Comparison of ENCODE assay signal across 24 mouse cellular contexts in the genomic region with DNA sequence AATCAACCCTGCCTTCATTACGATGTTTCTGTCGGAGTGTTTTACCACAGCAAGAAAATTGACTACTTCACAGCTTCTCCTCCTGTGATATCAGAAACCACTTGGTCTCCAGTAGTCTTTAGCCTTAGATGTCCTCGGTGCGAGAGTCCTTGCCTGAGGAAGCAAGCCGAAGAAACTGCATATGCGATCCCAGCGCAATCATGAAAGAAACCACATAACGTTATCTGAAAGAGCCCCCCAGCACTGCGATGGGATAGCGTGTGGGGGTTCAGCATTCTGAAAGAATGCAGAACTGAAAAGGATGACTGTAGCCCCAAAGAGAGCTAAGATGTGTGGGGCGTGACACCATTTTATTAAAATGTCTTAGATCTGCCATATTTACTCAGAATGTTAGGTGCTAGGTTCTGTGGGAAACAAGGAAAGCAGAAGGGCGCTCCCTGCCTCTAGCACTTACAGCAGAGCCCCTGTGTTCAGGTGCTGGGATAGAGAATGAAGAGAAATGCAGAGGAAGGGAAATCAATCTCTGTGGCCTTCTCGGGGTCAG. TPM values are rescaled to one million over a fixed set of nuclear protein-coding genes. Genes with fewer than 3 reads are reported as not detected.
A peak's percentile ranks its signal among the peaks of the same experiment; 100 is the strongest.
DNase-seq lines count a peak whose midpoint lies in the region; ATAC-seq and TF ChIP-seq lines count a peak whose summit lies in the region.
"Had no signal": no experiment of that assay in that cellular context is flagged by ENCODE, and none has a peak within 500 bp of the region (broad histone marks: within the 10 kb centered on the region; RNA-seq: fewer than 3 reads in every experiment).

No protein-coding gene starts in this region.

- H3K4me2 ChIP-seq in heart, embryonic 16.5 days (ENCODE audit: low read depth, low read length) = no peak overlapping the region
- H3K4me2 ChIP-seq in kidney, embryonic 15.5 days = peak overlapping the region; percentile 5; the same call in 1 of the 2 replicates
- H3K4me2 ChIP-seq: hindbrain, embryonic 13.5 days; neural tube, embryonic 13.5 days had no signal

- peak overlapping the region; percentile 1; the same call in 1 of the 2 replicates for H3K27ac ChIP-seq in heart, embryonic 16.5 days (ENCODE audit: low read length)
- no peak overlapping the region; the same call in 1 of the 2 replicates for H3K27ac ChIP-seq in heart, adult 2 months
- H3K27ac ChIP-seq in kidney, embryonic 15.5 days = peak overlapping the region; percentile 67; the same call in 1 of the 2 replicates
- H3K27ac ChIP-seq in macrophage = peak overlapping the region; percentile 78
- no peak overlapping the region for H3K27ac ChIP-seq in forebrain, embryonic 10.5 days
- H3K27ac ChIP-seq: midbrain, embryonic 10.5 days had no signal

- no peak overlapping the region for H3K9ac ChIP-seq in heart, embryonic 16.5 days (ENCODE audit: low read length)
- no peak overlapping the region for H3K9ac ChIP-seq in heart, adult 2 months (ENCODE audit: low read depth, low read length)
- H3K9ac ChIP-seq in kidney, embryonic 15.5 days = no peak overlapping the region
- H3K9ac ChIP-seq: hindbrain, embryonic 13.5 days; neural tube, embryonic 13.5 days had no signal

- no peak for TF ChIP-seq POLR2A in heart, adult 2 months (IDR thresholded peaks at IDR 0.05; ENCODE audit: insufficient read depth, low read depth, low read length)

- H3K27me3 ChIP-seq in heart, embryonic 16.5 days (ENCODE audit: control insufficient read depth, insufficient read depth, low read length) = no peaks in the 10 kb centered on the region
- H3K27me3 ChIP-seq in heart, adult 2 months (ENCODE audit: control insufficient read depth, insufficient read depth, low read length) = no peaks in the 10 kb centered on the region
- H3K27me3 ChIP-seq in kidney, embryonic 15.5 days = no peaks in the 10 kb centered on the region
- H3K27me3 ChIP-seq in forebrain, embryonic 10.5 days (ENCODE audit: poor library complexity, severe bottlenecking) = 0 out of 2 replicates have a peak, but pooled peaks cover 9% of the 10 kb centered on the region
- H3K27me3 ChIP-seq: hindbrain, embryonic 13.5 days; neural tube, embryonic 13.5 days had no signal

- H3K36me3 ChIP-seq in heart, embryonic 16.5 days (ENCODE audit: control insufficient read depth, insufficient read depth) = no peaks in the 10 kb centered on the region
- no peaks in the 10 kb centered on the region for H3K36me3 ChIP-seq in heart, adult 2 months (ENCODE audit: control insufficient read depth, insufficient read depth, low read length)
- H3K36me3 ChIP-seq in kidney, embryonic 15.5 days = no peaks in the 10 kb centered on the region
- H3K36me3 ChIP-seq in macrophage (ENCODE audit: inconsistent target) = no peaks in the 10 kb centered on the region
- H3K36me3 ChIP-seq in forebrain, embryonic 10.5 days (replicated peaks) = no peaks in the 10 kb centered on the region
- H3K36me3 ChIP-seq: hindbrain, embryonic 13.5 days; midbrain, embryonic 10.5 days; neural tube, embryonic 13.5 days had no signal

- H3K9me3 ChIP-seq in heart, embryonic 16.5 days (replicated peaks; ENCODE audit: control insufficient read depth, low read length) = no peaks in the 10 kb centered on the region
- no peaks in the 10 kb centered on the region for H3K9me3 ChIP-seq in kidney, embryonic 15.5 days (replicated peaks)
- H3K9me3 ChIP-seq in forebrain, embryonic 10.5 days = no peaks in the 10 kb centered on the region
- H3K9me3 ChIP-seq: hindbrain, embryonic 13.5 days; midbrain, embryonic 10.5 days; neural tube, embryonic 13.5 days had no signal

- H3K79me2 ChIP-seq in heart, adult 2 months (replicated peaks; ENCODE audit: control insufficient read depth, insufficient read depth, low read length) = no peaks in the 10 kb centered on the region
- H3K79me2 ChIP-seq in macrophage (ENCODE audit: inconsistent target) = no peaks in the 10 kb centered on the region

- H3K4me1 ChIP-seq in heart, embryonic 16.5 days (ENCODE audit: control insufficient read depth, insufficient read depth, low read length) = peaks cover 3% of the 10 kb centered on the region; the same call in 1 of the 2 replicates
- H3K4me1 ChIP-seq in heart, adult 2 months (ENCODE audit: control insufficient read depth, insufficient read depth, low read length) = peaks cover 2% of the 10 kb centered on the region; the same call in 1 of the 2 replicates
- H3K4me1 ChIP-seq in kidney, embryonic 15.5 days = peaks cover 30% of the 10 kb centered on the region
- peaks cover 30% of the 10 kb centered on the region for H3K4me1 ChIP-seq in forebrain, embryonic 10.5 days

- TF ChIP-seq EP300 in heart, adult 2 months (IDR thresholded peaks at IDR 0.05; ENCODE audit: insufficient read depth, low read depth, low read length) = no peak

- ATAC-seq in heart, embryonic 16.5 days (replicated peaks; ENCODE audit: extremely low read depth, insufficient read depth, low FRiP score) = no peak
- no peak for ATAC-seq in kidney, embryonic 15.5 days (replicated peaks; ENCODE audit: low FRiP score)

- DNase-seq in heart, adult 2 months = no peak
- DNase-seq in kidney, postnatal 36 days = no peak
- DNase-seq in forebrain, embryonic 10.5 days (ENCODE audit: extremely low spot score, low spot score) = no peak
- DNase-seq in B cell, adult 2 months = no peak
- DNase-seq: cerebellum, adult 8-10 months; gastrocnemius, postnatal 14 days; layer of hippocampus, postnatal 36 days; right cerebral cortex, postnatal 25 days; thymus, postnatal 25 days had no signal

- H3K4me3 ChIP-seq in heart, embryonic 16.5 days (ENCODE audit: low read length) = no peak overlapping the region
- H3K4me3 ChIP-seq in heart, adult 2 months = no peak overlapping the region
- no peak overlapping the region for H3K4me3 ChIP-seq in kidney, embryonic 15.5 days (replicated peaks)
- H3K4me3 ChIP-seq in macrophage (ENCODE audit: inconsistent target) = no peak overlapping the region
- H3K4me3 ChIP-seq in forebrain, embryonic 10.5 days = no peak overlapping the region
- H3K4me3 ChIP-seq: hindbrain, embryonic 13.5 days; midbrain, embryonic 10.5 days; myocyte; neural tube, embryonic 13.5 days had no signal

- WGBS in heart, embryonic 16.5 days = 82% methylated on average over 13 of the region's 13 CpGs
- WGBS in heart, adult 2 months = 82% methylated on average over 13 of the region's 13 CpGs
- 71% methylated on average over 13 of the region's 13 CpGs for WGBS in kidney, embryonic 15.5 days
- 90% methylated on average over 13 of the region's 13 CpGs for WGBS in macrophage (ENCODE audit: missing documents)
- 91% methylated on average over 13 of the region's 13 CpGs for WGBS in forebrain, embryonic 10.5 days

- TF ChIP-seq CTCF in heart, adult 2 months (IDR thresholded peaks at IDR 0.05) = no peak

- intact Hi-C loops in heart, adult 2 months (cut with DNase I) = no loop called here

RNA-seq across cellular contexts. Expression of gene Ncf2, which starts 0.7 kb away (rescaled TPM):
- polyA plus RNA-seq in heart, embryonic 16.5 days (2015; fragmentation: Nextera tagmentation; extraction: Ambion mirVana) = 4.0 and 6.1 TPM in 2 replicates
- 1 to 10 TPM; 3.3 to 4.0 TPM for total RNA-seq in heart, adult 2 months (2021)
- polyA plus RNA-seq in heart, adult 2 months (2012; rRNA removed) = 3.0 and 3.2 TPM in 2 replicates
- 7.8 and 9.0 TPM in 2 replicates for polyA plus RNA-seq in kidney, embryonic 15.5 days (2015; fragmentation: Nextera tagmentation; extraction: Ambion mirVana)
- 100 to 1,000 TPM; 149 to 824 (median 286) TPM for total RNA-seq in macrophage (2018; cell fraction: chromatin; rRNA removed)
- 100 to 1,000 TPM; 110 to 209 (median 147) TPM for total RNA-seq in macrophage (2018; cell fraction: cytosol; rRNA removed)
- 100 to 1,000 TPM in 24 of 26 experiments, 10 to 100 TPM in 2; 91.3 to 363 (median 150) TPM for total RNA-seq in macrophage (2018; cell fraction: nucleus; rRNA removed)
- polyA plus RNA-seq in macrophage (2018) = 145 to 195 TPM (median 164 TPM) in 3 replicates
- polyA plus RNA-seq in forebrain, embryonic 10.5 days (2016; fragmentation: Nextera tagmentation; extraction: Ambion mirVana) = 2.1 and 2.7 TPM in 2 replicates

RNA-seq across cellular contexts. Expression of gene Arpc5, which starts 34.4 kb away (rescaled TPM):
- 196 and 229 TPM in 2 replicates for polyA plus RNA-seq in heart, embryonic 16.5 days (2015; fragmentation: Nextera tagmentation; extraction: Ambion mirVana)
- total RNA-seq in heart, adult 2 months (2021) = 10 to 100 TPM; 26.4 to 27.7 TPM
- 23.6 and 32.9 TPM in 2 replicates for polyA plus RNA-seq in heart, adult 2 months (2012; rRNA removed)
- polyA plus RNA-seq in kidney, embryonic 15.5 days (2015; fragmentation: Nextera tagmentation; extraction: Ambion mirVana) = 228 and 235 TPM in 2 replicates
- 100 to 1,000 TPM; 124 to 281 (median 185) TPM for total RNA-seq in macrophage (2018; cell fraction: chromatin; rRNA removed)
- 100 to 1,000 TPM; 463 to 648 (median 564) TPM for total RNA-seq in macrophage (2018; cell fraction: cytosol; rRNA removed)
- 100 to 1,000 TPM; 166 to 467 (median 306) TPM for total RNA-seq in macrophage (2018; cell fraction: nucleus; rRNA removed)
- polyA plus RNA-seq in macrophage (2018) = 466 to 600 TPM (median 492 TPM) in 3 replicates
- polyA plus RNA-seq in forebrain, embryonic 10.5 days (2016; fragmentation: Nextera tagmentation; extraction: Ambion mirVana) = 195 and 203 TPM in 2 replicates

RNA-seq across cellular contexts. Expression of gene Rgl1, which starts 34.6 kb away (rescaled TPM):
- polyA plus RNA-seq in heart, embryonic 16.5 days (2015; fragmentation: Nextera tagmentation; extraction: Ambion mirVana) = 60.1 and 61.0 TPM in 2 replicates
- total RNA-seq in heart, adult 2 months (2021) = 10 to 100 TPM; 28.4 to 33.2 TPM
- 14.9 and 22.7 TPM in 2 replicates for polyA plus RNA-seq in heart, adult 2 months (2012; rRNA removed)
- polyA plus RNA-seq in kidney, embryonic 15.5 days (2015; fragmentation: Nextera tagmentation; extraction: Ambion mirVana) = 60.6 and 63.6 TPM in 2 replicates
- 100 to 1,000 TPM in 25 of 26 experiments, 10 to 100 TPM in 1; 98.8 to 433 (median 225) TPM for total RNA-seq in macrophage (2018; cell fraction: chromatin; rRNA removed)
- 100 to 1,000 TPM in 16 of 26 experiments, 10 to 100 TPM in 10; 68.8 to 191 (median 147) TPM for total RNA-seq in macrophage (2018; cell fraction: cytosol; rRNA removed)
- total RNA-seq in macrophage (2018; cell fraction: nucleus; rRNA removed) = 100 to 1,000 TPM in 25 of 26 experiments, 10 to 100 TPM in 1; 95.5 to 293 (median 207) TPM
- polyA plus RNA-seq in macrophage (2018) = 38.0 to 74.0 TPM (median 62.2 TPM) in 3 replicates
- 29.1 TPM in 2 replicates for polyA plus RNA-seq in forebrain, embryonic 10.5 days (2016; fragmentation: Nextera tagmentation; extraction: Ambion mirVana)

RNA-seq across cellular contexts. Expression of gene Apobec4, which starts 50.4 kb away (rescaled TPM):
- polyA plus RNA-seq in heart, embryonic 16.5 days (2015; fragmentation: Nextera tagmentation; extraction: Ambion mirVana) = not detected in 2 replicates
- total RNA-seq in heart, adult 2 months (2021) = not detected
- polyA plus RNA-seq in heart, adult 2 months (2012; rRNA removed) = not detected in 2 replicates
- not detected in 2 replicates for polyA plus RNA-seq in kidney, embryonic 15.5 days (2015; fragmentation: Nextera tagmentation; extraction: Ambion mirVana)
- total RNA-seq in macrophage (2018; cell fraction: chromatin; rRNA removed) = not detected
- total RNA-seq in macrophage (2018; cell fraction: cytosol; rRNA removed) = under 1 TPM in 11 of 26 experiments, not detected in 15; 0.07 to 0.30 (median 0.14) TPM
- not detected for total RNA-seq in macrophage (2018; cell fraction: nucleus; rRNA removed)
- polyA plus RNA-seq in macrophage (2018) = not detected in 3 replicates
- not detected in 2 replicates for polyA plus RNA-seq in forebrain, embryonic 10.5 days (2016; fragmentation: Nextera tagmentation; extraction: Ambion mirVana)
- total RNA-seq: adrenal gland, postnatal 14 days; gastrocnemius, postnatal 14 days; heart, adult 18-20 months; layer of hippocampus, adult 8-10 months; layer of hippocampus, postnatal 36 days; left cerebral cortex, postnatal 10 days; liver, adult 2 months had no signal
- polyA plus RNA-seq: hindbrain, embryonic 13.5 days; liver, adult 2 months; liver, embryonic 16.5 days; midbrain, embryonic 10.5 days; midbrain, embryonic 16.5 days; myocyte; neural tube, embryonic 13.5 days; spleen, adult 2 months had no signal

Comparison
In these comparisons a context has a peak if more than half of its experiments do, and no peak if none do; other contexts are left out.
1. H3K27ac ChIP-seq: peak in heart, embryonic 16.5 days (single experiment), kidney, embryonic 15.5 days (single experiment) and macrophage (single experiment); none in heart, adult 2 months (single experiment) and forebrain, embryonic 10.5 days (single experiment).
2. RNA of gene Ncf2, which starts 0.7 kb away (polyA plus RNA-seq): 145 to 195 TPM in macrophage; 7.8 to 9.0 TPM in kidney, embryonic 15.5 days, 4.0 to 6.1 TPM in heart, embryonic 16.5 days, 3.0 to 3.2 TPM in heart, adult 2 months and 2.1 to 2.7 TPM in forebrain, embryonic 10.5 days; every median in the first group is over 10 times any median in the second.